Mouse (Mus musculus): ENCODE measurements around the gene Cyp4x1. TPM values are rescaled to one million over a fixed set of nuclear protein-coding genes. Genes with fewer than 3 reads are reported as not detected.
"Not testable (repeated sequence)": the region's sequence is repeated elsewhere in the genome, so short reads cannot be mapped to it uniquely, and the experiment has no call there.

Gene Cyp4x1
- total RNA-seq (2021) = not detected
- long read RNA-seq, experiment 1 = 0 reads
- long read RNA-seq, experiment 2 = 0 reads

GRCm38 (mm10) chr4:115133621-115134295 is at the start of gene Cyp4x1:
Gene Cyp4x1, minus strand, starts transcription at chr4:115134281.
- DNase-seq = no peak

- DNase-seq = not testable (repeated sequence)
Measured at GRCm38 (mm10) chr4:115176201-115176600, 42.1 kb upstream of the Cyp4x1 start.

- DNase-seq = no peak
Measured at GRCm38 (mm10) chr4:115174694-115175353, 40.7 kb upstream of the Cyp4x1 start.

GRCm38 (mm10) chr4:115158963-115159362 is 24.9 kb upstream of the Cyp4x1 start:
- DNase-seq = not testable (repeated sequence)

- DNase-seq = no peak
Measured at GRCm38 (mm10) chr4:115154723-115155122, 20.6 kb upstream of the Cyp4x1 start.

GRCm38 (mm10) chr4:115134296-115134630 is 182 bp upstream of the Cyp4x1 start:
- DNase-seq = no peak

GRCm38 (mm10) chr4:115133085-115133484 is 996 bp downstream of the Cyp4x1 start:
- no peak for DNase-seq

GRCm38 (mm10) chr4:115124713-115125112 is 9.4 kb downstream of the Cyp4x1 start:
- no peak for DNase-seq

- DNase-seq = no peak
Measured at GRCm38 (mm10) chr4:115123507-115123906, 10.6 kb downstream of the Cyp4x1 start.

- DNase-seq = no peak
Measured at GRCm38 (mm10) chr4:115121608-115122007, 12.5 kb downstream of the Cyp4x1 start.

- no peak for DNase-seq
Measured at GRCm38 (mm10) chr4:115121162-115121561, 12.9 kb downstream of the Cyp4x1 start.

- no peak for DNase-seq
Measured at GRCm38 (mm10) chr4:115119642-115120041, 14.4 kb downstream of the Cyp4x1 start.

GRCm38 (mm10) chr4:115113266-115113665 is 20.8 kb downstream of the Cyp4x1 start:
- no peak for DNase-seq

GRCm38 (mm10) chr4:115111167-115111566 is 22.9 kb downstream of the Cyp4x1 start:
- no peak for DNase-seq

GRCm38 (mm10) chr4:115103510-115103909 is 30.6 kb downstream of the Cyp4x1 start:
- no peak for DNase-seq

GRCm38 (mm10) chr4:115101682-115102081 is 32.4 kb downstream of the Cyp4x1 start:
- peak; percentile 27 to 38 for DNase-seq

- DNase-seq = peak in 1 of 2 experiments; percentile 35
Measured at GRCm38 (mm10) chr4:115097146-115097496, 37.0 kb downstream of the Cyp4x1 start.

- DNase-seq = no peak
Measured at GRCm38 (mm10) chr4:115096435-115097145, 37.5 kb downstream of the Cyp4x1 start.

- peak; percentile 35 to 56 for DNase-seq
Measured at GRCm38 (mm10) chr4:115095671-115096434, 38.2 kb downstream of the Cyp4x1 start.

- DNase-seq = no peak
Measured at GRCm38 (mm10) chr4:115094056-115094455, 40.0 kb downstream of the Cyp4x1 start.

GRCm38 (mm10) chr4:115093331-115093864 is 40.7 kb downstream of the Cyp4x1 start:
- no peak for DNase-seq

GRCm38 (mm10) chr4:115091806-115092205 is 42.3 kb downstream of the Cyp4x1 start:
- no peak for DNase-seq
